In genomic region chr7:105514561-105514960, GRCm38 (mm10) we compare ENCODE assay signal across 14 mouse cellular contexts. TPM values are rescaled to one million over a fixed set of nuclear protein-coding genes. Genes with fewer than 3 reads are reported as not detected.
A peak's percentile ranks its signal among the peaks of the same experiment; 100 is the strongest.
DNase-seq lines count a peak whose midpoint lies in the region; ATAC-seq and TF ChIP-seq lines count a peak whose summit lies in the region.
"Had no signal": no experiment of that assay in that cellular context is flagged by ENCODE, and none has a peak within 500 bp of the region (broad histone marks: within the 10 kb centered on the region; RNA-seq: fewer than 3 reads in every experiment).

No protein-coding gene starts in this region.

- 44% methylated on average over 5 of the region's 5 CpGs for WGBS in forebrain, postnatal 0 days
- 73% methylated on average over 5 of the region's 5 CpGs for WGBS in forebrain, embryonic 11.5 days
- 51% methylated on average over 5 of the region's 5 CpGs for WGBS in midbrain, embryonic 16.5 days

- H3K27ac ChIP-seq in forebrain, postnatal 0 days (ENCODE audit: low read depth, low read length) = peak overlapping the region; percentile 45; the same call in 1 of the 2 replicates
- H3K27ac ChIP-seq in forebrain, embryonic 11.5 days (ENCODE audit: low read depth, low read length) = no peak overlapping the region
- 0 out of 2 replicates have a peak overlapping the region, but pooled peaks have one; percentile 48 for H3K27ac ChIP-seq in cortical plate, adult 2 months (ENCODE audit: insufficient read depth, low read length)
- no peak overlapping the region; the same call in 1 of the 2 replicates for H3K27ac ChIP-seq in midbrain, embryonic 16.5 days (ENCODE audit: low read length)
- H3K27ac ChIP-seq: heart, embryonic 10.5 days; intestine, embryonic 15.5 days; layer of hippocampus, adult 2 months; limb, embryonic 10.5 days had no signal

- no peak overlapping the region for H3K9ac ChIP-seq in forebrain, postnatal 0 days
- no peak overlapping the region for H3K9ac ChIP-seq in forebrain, embryonic 11.5 days (ENCODE audit: low read length)
- no peak overlapping the region for H3K9ac ChIP-seq in midbrain, embryonic 16.5 days (ENCODE audit: low read depth, low read length)
- H3K9ac ChIP-seq: intestine, embryonic 15.5 days had no signal

- peak; percentile 40 for ATAC-seq in forebrain, postnatal 0 days
- no peak for ATAC-seq in forebrain, embryonic 11.5 days (replicated peaks; ENCODE audit: low FRiP score)
- ATAC-seq in midbrain, embryonic 16.5 days = peak; percentile 1; the same call in 1 of the 2 replicates
- ATAC-seq: Patski had no signal

- H3K27me3 ChIP-seq in forebrain, postnatal 0 days (ENCODE audit: insufficient read depth, low read length) = no peaks in the 10 kb centered on the region
- H3K27me3 ChIP-seq in forebrain, embryonic 11.5 days (ENCODE audit: control insufficient read depth, insufficient read depth, low read length) = no peaks in the 10 kb centered on the region
- no peaks in the 10 kb centered on the region for H3K27me3 ChIP-seq in midbrain, embryonic 16.5 days (ENCODE audit: control insufficient read depth, insufficient read depth, low read depth, low read length)
- H3K27me3 ChIP-seq: intestine, embryonic 15.5 days; Patski had no signal

- no peak for TF ChIP-seq POLR2A in cortical plate, adult 2 months (IDR thresholded peaks at IDR 0.05; ENCODE audit: extremely low read depth, insufficient read depth, low read length)

- no peaks in the 10 kb centered on the region for H3K9me3 ChIP-seq in forebrain, postnatal 0 days (ENCODE audit: low read length)
- H3K9me3 ChIP-seq in forebrain, embryonic 11.5 days (ENCODE audit: control insufficient read depth, low read length) = no peaks in the 10 kb centered on the region
- H3K9me3 ChIP-seq in midbrain, embryonic 16.5 days (replicated peaks; ENCODE audit: control insufficient read depth, low read length, poor library complexity, severe bottlenecking) = no peaks in the 10 kb centered on the region; the same call in 1 of the 2 replicates
- H3K9me3 ChIP-seq: heart, embryonic 10.5 days; intestine, embryonic 15.5 days; limb, embryonic 10.5 days had no signal

- H3K4me1 ChIP-seq in forebrain, postnatal 0 days (ENCODE audit: insufficient read depth) = peaks cover 15% of the 10 kb centered on the region; the same call in 1 of the 2 replicates
- H3K4me1 ChIP-seq in forebrain, embryonic 11.5 days (replicated peaks; ENCODE audit: control insufficient read depth, insufficient read depth, low read length) = no peaks in the 10 kb centered on the region
- H3K4me1 ChIP-seq in cortical plate, adult 2 months (ENCODE audit: control insufficient read depth, insufficient read depth, low read length) = peaks cover 4% of the 10 kb centered on the region
- H3K4me1 ChIP-seq in midbrain, embryonic 16.5 days (ENCODE audit: control insufficient read depth, insufficient read depth, low read length) = peaks cover 8% of the 10 kb centered on the region; the same call in 1 of the 2 replicates
- H3K4me1 ChIP-seq: heart, embryonic 10.5 days; intestine, embryonic 15.5 days had no signal

- H3K4me3 ChIP-seq in forebrain, postnatal 0 days (ENCODE audit: low read depth, low read length) = no peak overlapping the region
- no peak overlapping the region for H3K4me3 ChIP-seq in forebrain, embryonic 11.5 days (ENCODE audit: low read depth, low read length)
- no peak overlapping the region for H3K4me3 ChIP-seq in cortical plate, adult 2 months (ENCODE audit: insufficient read depth, low read length)
- no peak overlapping the region for H3K4me3 ChIP-seq in midbrain, embryonic 16.5 days (ENCODE audit: low read depth, low read length)
- H3K4me3 ChIP-seq: heart, embryonic 10.5 days; intestine, embryonic 15.5 days; layer of hippocampus, adult 2 months; limb, embryonic 10.5 days had no signal

- no peaks in the 10 kb centered on the region for H3K36me3 ChIP-seq in forebrain, postnatal 0 days (ENCODE audit: insufficient read depth)
- no peaks in the 10 kb centered on the region for H3K36me3 ChIP-seq in forebrain, embryonic 11.5 days (ENCODE audit: control insufficient read depth, insufficient read depth, low read length)
- no peaks in the 10 kb centered on the region for H3K36me3 ChIP-seq in midbrain, embryonic 16.5 days (ENCODE audit: control insufficient read depth, insufficient read depth, low read length)
- H3K36me3 ChIP-seq: heart, embryonic 10.5 days; intestine, embryonic 15.5 days; limb, embryonic 10.5 days had no signal

- no peak overlapping the region for H3K4me2 ChIP-seq in forebrain, postnatal 0 days (ENCODE audit: low read depth)
- H3K4me2 ChIP-seq in forebrain, embryonic 11.5 days (ENCODE audit: low read depth, low read length, severe bottlenecking) = no peak overlapping the region
- no peak overlapping the region for H3K4me2 ChIP-seq in midbrain, embryonic 16.5 days (ENCODE audit: low read length)
- H3K4me2 ChIP-seq: intestine, embryonic 15.5 days; liver, embryonic 11.5 days had no signal

- DNase-seq in forebrain, postnatal 0 days = peak; percentile 9
- no peak for DNase-seq in forebrain, embryonic 11.5 days (ENCODE audit: low spot score)
- DNase-seq in 3T3-L1 (ENCODE audit: low read depth, low spot score) = peak; percentile 24
- DNase-seq in spleen, postnatal 10 days (ENCODE audit: low spot score in 2 of 2) = no peak
- no peak for DNase-seq in natural killer cell, adult 2 months (ENCODE audit: low spot score in 2 of 2)

- no peak for TF ChIP-seq CTCF in forebrain, postnatal 0 days (IDR thresholded peaks at IDR 0.05; ENCODE audit: low read depth)
- TF ChIP-seq CTCF in cortical plate, adult 2 months (IDR thresholded peaks at IDR 0.05; ENCODE audit: extremely low read depth, insufficient read depth, low read length) = no peak

RNA-seq across cellular contexts. Expression of gene Cavin3, which starts 32.5 kb away (rescaled TPM):
- 28.6 and 30.9 TPM in 2 replicates for total RNA-seq in forebrain, postnatal 0 days (2014; rRNA removed)
- 31.7 and 33.5 TPM in 2 replicates for polyA plus RNA-seq in forebrain, postnatal 0 days (2015; fragmentation: Nextera tagmentation; extraction: Ambion mirVana)
- 21.1 and 26.4 TPM in 2 replicates for polyA plus RNA-seq in forebrain, embryonic 11.5 days (2014; fragmentation: Nextera tagmentation; extraction: Ambion mirVana)
- 30.9 and 32.1 TPM in 2 replicates for polyA plus RNA-seq in cortical plate, adult 2 months (2012; rRNA removed)
- 28.6 and 31.0 TPM in 2 replicates for polyA plus RNA-seq in midbrain, embryonic 16.5 days (2015; fragmentation: Nextera tagmentation; extraction: Ambion mirVana)
- polyA plus RNA-seq: activated CD4-positive, CD25-positive, alpha-beta regulatory T cell, adult 4 months had no signal

RNA-seq across cellular contexts. Expression of gene Smpd1, which starts 39.6 kb away (rescaled TPM):
- 100 and 124 TPM in 2 replicates for total RNA-seq in forebrain, postnatal 0 days (2014; rRNA removed)
- polyA plus RNA-seq in forebrain, postnatal 0 days (2015; fragmentation: Nextera tagmentation; extraction: Ambion mirVana) = 88.8 and 100 TPM in 2 replicates
- 35.1 and 42.1 TPM in 2 replicates for polyA plus RNA-seq in forebrain, embryonic 11.5 days (2014; fragmentation: Nextera tagmentation; extraction: Ambion mirVana)
- 93.2 and 93.3 TPM in 2 replicates for polyA plus RNA-seq in cortical plate, adult 2 months (2012; rRNA removed)
- polyA plus RNA-seq in midbrain, embryonic 16.5 days (2015; fragmentation: Nextera tagmentation; extraction: Ambion mirVana) = 95.2 and 104 TPM in 2 replicates

Comparison
In these comparisons a context has a peak if more than half of its experiments do, and no peak if none do; other contexts are left out.
1. DNase-seq: peak in forebrain, postnatal 0 days (single experiment) and 3T3-L1 (single experiment); none in forebrain, embryonic 11.5 days (single experiment), spleen, postnatal 10 days (0 of 2) and natural killer cell, adult 2 months (0 of 2).
2. H3K27ac ChIP-seq: peak in forebrain, postnatal 0 days (single experiment) and cortical plate, adult 2 months (single experiment); none in forebrain, embryonic 11.5 days (single experiment) and midbrain, embryonic 16.5 days (single experiment).